Mouse (Mus musculus): ENCODE measurements around the gene Ppox. TPM values are rescaled to one million over a fixed set of nuclear protein-coding genes. Genes with fewer than 3 reads are reported as not detected.
A peak's percentile ranks its signal among the peaks of the same experiment; 100 is the strongest.
"Not testable (repeated sequence)": the region's sequence is repeated elsewhere in the genome, so short reads cannot be mapped to it uniquely, and the experiment has no call there.

Ppox gene
- polyA plus RNA-seq, 1 experiment from 2014 or later = 61.5 TPM

GRCm38 (mm10) chr1:171306157-171306556 lies 25.2 kb upstream of the Ppox start:
- H3K27ac ChIP-seq (replicated peaks); H3K27me3 ChIP-seq; H3K36me3 ChIP-seq; H3K4me2 ChIP-seq (replicated peaks); ATAC-seq (ENCODE audit: low FRiP score, low read depth); H3K9ac ChIP-seq (replicated peaks); H3K4me3 ChIP-seq; H3K4me1 ChIP-seq; H3K9me3 ChIP-seq: not testable (repeated sequence)
- WGBS = 76% methylated on average over 5 of the region's 5 CpGs

- no peak overlapping the region for H3K4me3 ChIP-seq
- no peaks in the 10 kb centered on the region for H3K9me3 ChIP-seq
- H3K4me2 ChIP-seq (replicated peaks) = no peak overlapping the region
- no peak overlapping the region for H3K27ac ChIP-seq (replicated peaks)
- peaks cover 28% of the 10 kb centered on the region for H3K27me3 ChIP-seq
- no peak overlapping the region for H3K9ac ChIP-seq (replicated peaks)
- WGBS = 77% methylated on average over 3 of the region's 3 CpGs
- no peak for ATAC-seq (ENCODE audit: low FRiP score, low read depth)
- no peaks in the 10 kb centered on the region for H3K36me3 ChIP-seq
- peaks cover 7% of the 10 kb centered on the region; the same call in 1 of the 2 replicates for H3K4me1 ChIP-seq
Measured at GRCm38 (mm10) chr1:171298226-171298625, 17.2 kb upstream of the Ppox start.

- Histone ChIP-seq H3K4me1 (peaks cover 9% of the 10 kb centered on the region; the same call in 1 of the 2 replicates), H3K4me3 (peak overlapping the region; percentile 79), H3K9me3 (no peaks in the 10 kb centered on the region), H3K4me2 (replicated peaks) (peak overlapping the region; percentile 74), H3K27ac (replicated peaks) (peak overlapping the region; percentile 93), H3K9ac (replicated peaks) (peak overlapping the region; percentile 78; the same call in 1 of the 2 replicates), H3K27me3 (peaks cover 28% of the 10 kb centered on the region), H3K36me3 (no peaks in the 10 kb centered on the region)
- 16% methylated on average over 3 of the region's 3 CpGs for WGBS
- ATAC-seq (ENCODE audit: low FRiP score, low read depth) = peak; percentile 35
Measured at GRCm38 (mm10) chr1:171295063-171295402, 14.0 kb upstream of the Ppox start.

GRCm38 (mm10) chr1:171294298-171295062 lies 13.5 kb upstream of the Ppox start, which contains the start of gene Ufc1:
Gene Ufc1 (minus strand): TSS chr1:171295024.
- Histone ChIP-seq H3K9ac (replicated peaks) (peak within 1 kb of the TSS; percentile 78), H3K27me3 (peaks cover 28% of the 10 kb centered on the region), H3K27ac (replicated peaks) (peak within 1 kb of the TSS; percentile 93), H3K36me3 (peaks cover 5% of the 10 kb centered on the region; the same call in 1 of the 2 replicates), H3K9me3 (no peaks in the 10 kb centered on the region), H3K4me3 (peak within 1 kb of the TSS; percentile 79), H3K4me2 (replicated peaks) (peak within 1 kb of the TSS; percentile 74), H3K4me1 (peaks cover 9% of the 10 kb centered on the region; the same call in 1 of the 2 replicates)
- peak; percentile 82 for ATAC-seq (ENCODE audit: low FRiP score, low read depth)
- WGBS = under 1% methylated on average over 42 of the region's 42 CpGs

DNA sequence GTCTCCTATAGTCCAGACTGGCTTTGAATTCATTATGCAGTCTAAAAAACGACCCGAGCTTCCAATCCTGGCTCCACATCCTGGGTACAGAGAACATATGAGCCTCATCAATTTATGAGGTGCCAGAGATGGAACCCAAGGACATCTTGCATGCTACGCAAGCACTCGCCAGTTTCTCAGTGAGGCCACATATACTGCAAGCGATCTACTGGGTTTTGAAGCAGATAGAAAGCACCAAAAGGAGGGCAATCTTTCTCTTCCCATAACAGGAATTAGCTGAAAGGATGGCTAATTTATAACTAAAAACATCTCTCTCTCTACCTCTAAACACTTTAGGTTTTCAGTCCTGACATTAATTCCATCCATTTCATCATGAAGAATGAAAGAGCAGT lies 12.9 kb upstream of the Ppox start:
- H3K9me3 ChIP-seq = no peaks in the 10 kb centered on the region
- peak overlapping the region; percentile 93 for H3K27ac ChIP-seq (replicated peaks)
- peak overlapping the region; percentile 79 for H3K4me3 ChIP-seq
- peaks cover 11% of the 10 kb centered on the region; the same call in 1 of the 2 replicates for H3K36me3 ChIP-seq
- H3K9ac ChIP-seq (replicated peaks) = peak overlapping the region; percentile 78
- H3K4me2 ChIP-seq (replicated peaks) = peak overlapping the region; percentile 74
- peaks cover 27% of the 10 kb centered on the region for H3K27me3 ChIP-seq
- H3K4me1 ChIP-seq = peaks cover 9% of the 10 kb centered on the region; the same call in 1 of the 2 replicates
- 59% methylated on average over 5 of the region's 5 CpGs for WGBS
- ATAC-seq (ENCODE audit: low FRiP score, low read depth) = no peak

DNA sequence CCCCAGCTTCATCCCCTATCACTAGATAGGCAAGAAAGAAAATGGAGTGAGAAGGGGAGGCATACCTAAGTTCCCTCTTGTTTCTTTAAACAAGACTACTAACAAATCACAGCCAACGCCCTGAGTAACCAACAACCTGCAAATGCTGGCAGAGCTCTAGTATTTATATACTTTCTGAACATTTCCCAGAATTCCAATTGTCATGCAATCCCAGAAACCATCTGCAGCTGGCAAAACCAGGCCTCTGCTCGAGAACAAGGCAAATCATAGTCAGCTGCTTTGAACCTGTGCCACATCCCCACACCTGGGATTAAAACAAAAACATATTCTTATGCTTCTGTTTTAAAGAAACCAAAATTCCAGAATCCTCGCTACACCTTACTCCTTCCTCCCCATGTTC lies 12.4 kb upstream of the Ppox start:
- no peak overlapping the region; the same call in 1 of the 2 replicates for H3K9ac ChIP-seq (replicated peaks)
- H3K27me3 ChIP-seq = peaks cover 22% of the 10 kb centered on the region
- peaks cover 17% of the 10 kb centered on the region; the same call in 1 of the 2 replicates for H3K36me3 ChIP-seq
- H3K27ac ChIP-seq (replicated peaks) = no peak overlapping the region
- H3K9me3 ChIP-seq = no peaks in the 10 kb centered on the region
- peaks cover 11% of the 10 kb centered on the region for H3K4me1 ChIP-seq
- ATAC-seq (ENCODE audit: low FRiP score, low read depth) = no peak
- H3K4me2 ChIP-seq (replicated peaks) = peak overlapping the region; percentile 74
- WGBS = 91% methylated on average over 3 of the region's 3 CpGs
- no peak overlapping the region for H3K4me3 ChIP-seq

GRCm38 (mm10) chr1:171288328-171288727 lies 7.3 kb upstream of the Ppox start:
- Histone ChIP-seq H3K27ac (replicated peaks) (peak overlapping the region; percentile 62), H3K9ac (replicated peaks) (0 out of 2 replicates have a peak overlapping the region, but pooled peaks have one; percentile 21), H3K36me3 (peaks cover 49% of the 10 kb centered on the region)

GRCm38 (mm10) chr1:171287136-171288081 lies 6.4 kb upstream of the Ppox start, which contains the start of gene Usp21:
Gene Usp21 (minus strand): TSS chr1:171287991.
- peak; percentile 95 for ATAC-seq (ENCODE audit: low FRiP score, low read depth)
- Histone ChIP-seq H3K4me1 (peaks cover 18% of the 10 kb centered on the region), H3K9ac (replicated peaks) (peak within 1 kb of the TSS; percentile 93), H3K4me3 (peak within 1 kb of the TSS; percentile 71), H3K27ac (replicated peaks) (peak within 1 kb of the TSS; percentile 96), H3K9me3 (no peaks in the 10 kb centered on the region), H3K4me2 (replicated peaks) (peak within 1 kb of the TSS; percentile 58), H3K27me3 (no peaks in the 10 kb centered on the region), H3K36me3 (peaks cover 57% of the 10 kb centered on the region)
- under 1% methylated on average over 49 of the region's 49 CpGs for WGBS

More at GRCm38 (mm10) chr1:171288328-171288727, 7.3 kb upstream of the Ppox start:
- Histone ChIP-seq H3K27me3 (no peaks in the 10 kb centered on the region), H3K4me1 (peaks cover 21% of the 10 kb centered on the region), H3K4me2 (replicated peaks) (peak overlapping the region; percentile 58), H3K9me3 (no peaks in the 10 kb centered on the region), H3K4me3 (peak overlapping the region; percentile 71)
- ATAC-seq (ENCODE audit: low FRiP score, low read depth) = no peak
- 72% methylated on average over 4 of the region's 4 CpGs for WGBS

GRCm38 (mm10) chr1:171286517-171286916 lies 5.5 kb upstream of the Ppox start:
- H3K4me3 ChIP-seq = peak overlapping the region; percentile 71; the same call in 1 of the 2 replicates
- no peak for ATAC-seq (ENCODE audit: low FRiP score, low read depth)
- peaks cover 61% of the 10 kb centered on the region for H3K36me3 ChIP-seq
- H3K9me3 ChIP-seq = no peaks in the 10 kb centered on the region
- peaks cover 24% of the 10 kb centered on the region for H3K4me1 ChIP-seq
- WGBS = 89% methylated on average over 19 of the region's 19 CpGs
- H3K9ac ChIP-seq (replicated peaks) = peak overlapping the region; percentile 93
- H3K27ac ChIP-seq (replicated peaks) = no peak overlapping the region
- peak overlapping the region; percentile 58 for H3K4me2 ChIP-seq (replicated peaks)
- no peaks in the 10 kb centered on the region for H3K27me3 ChIP-seq

GRCm38 (mm10) chr1:171285096-171285892 lies 4.3 kb upstream of the Ppox start:
- no peak overlapping the region for H3K4me3 ChIP-seq
- no peak for ATAC-seq (ENCODE audit: low FRiP score, low read depth)
- H3K36me3 ChIP-seq = peaks cover 61% of the 10 kb centered on the region
- H3K4me1 ChIP-seq = peaks cover 28% of the 10 kb centered on the region
- H3K27ac ChIP-seq (replicated peaks) = no peak overlapping the region
- no peaks in the 10 kb centered on the region for H3K9me3 ChIP-seq
- no peak overlapping the region for H3K4me2 ChIP-seq (replicated peaks)
- H3K27me3 ChIP-seq = no peaks in the 10 kb centered on the region
- 89% methylated on average over 20 of the region's 20 CpGs for WGBS
- no peak overlapping the region for H3K9ac ChIP-seq (replicated peaks)

DNA sequence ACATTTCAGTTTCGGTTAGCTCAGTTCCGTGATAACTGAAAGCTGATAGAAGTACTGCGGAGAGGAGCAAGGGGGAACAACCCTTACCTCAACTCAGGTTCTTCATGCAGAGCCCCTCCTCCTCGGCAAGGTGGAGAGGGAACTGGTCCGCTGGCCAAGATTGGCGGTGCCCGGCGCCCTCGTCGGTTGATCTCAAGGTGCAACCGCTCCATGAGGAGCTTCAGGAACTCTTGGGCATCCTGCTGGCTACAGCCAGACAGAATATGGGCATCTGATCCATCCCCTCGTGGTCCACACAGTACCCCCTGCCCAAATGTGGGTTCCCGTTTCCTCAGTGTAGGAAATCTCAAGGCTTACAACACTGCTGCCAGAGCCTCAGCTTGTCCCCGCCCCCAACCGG lies 3.5 kb upstream of the Ppox start:
- Histone ChIP-seq H3K27me3 (no peaks in the 10 kb centered on the region), H3K4me3 (no peak overlapping the region), H3K9ac (replicated peaks) (no peak overlapping the region), H3K36me3 (peaks cover 55% of the 10 kb centered on the region), H3K9me3 (no peaks in the 10 kb centered on the region), H3K4me1 (peaks cover 35% of the 10 kb centered on the region), H3K4me2 (replicated peaks) (no peak overlapping the region), H3K27ac (replicated peaks) (no peak overlapping the region)
- 92% methylated on average over 15 of the region's 15 CpGs for WGBS
- ATAC-seq (ENCODE audit: low FRiP score, low read depth) = no peak

Measured in midbrain, embryonic 12.5 days (tissue).